8 mouse cellular contexts compared by ENCODE assay signal in the genomic region with DNA sequence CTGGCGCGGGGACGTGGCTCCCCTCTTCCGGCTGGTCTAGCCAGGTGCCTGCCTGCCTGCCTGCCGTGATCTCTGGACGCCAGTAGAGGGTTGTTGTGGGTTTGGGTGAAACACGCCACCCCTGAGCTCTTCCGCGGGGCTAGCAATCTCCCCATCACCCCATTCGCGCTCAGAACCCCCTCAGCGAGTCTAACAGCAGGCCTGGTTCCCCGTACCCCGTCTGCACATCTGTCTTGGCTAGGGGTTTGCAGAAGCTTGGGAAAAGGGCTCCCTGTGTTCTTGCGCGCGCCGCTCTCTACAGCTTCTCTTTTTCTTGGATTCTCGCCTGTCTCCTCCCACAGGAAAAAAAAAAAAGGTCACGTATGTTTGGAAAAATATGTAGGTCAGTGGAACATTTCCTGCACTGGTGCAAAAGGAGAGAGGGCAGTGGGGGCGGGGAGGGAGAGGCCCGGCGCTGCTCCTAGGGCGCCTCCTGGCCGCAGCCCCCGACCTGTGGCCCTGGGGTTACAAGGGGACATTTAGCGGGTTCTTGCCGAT. TPM values are rescaled to one million over a fixed set of nuclear protein-coding genes. Genes with fewer than 3 reads are reported as not detected.
DNase-seq lines count a peak whose midpoint lies in the region; ATAC-seq and TF ChIP-seq lines count a peak whose summit lies in the region.

No protein-coding gene starts in this region.

- no peak for TF ChIP-seq CTCF in embryonic fibroblast, embryonic 13.5 days (IDR thresholded peaks at IDR 0.05; ENCODE audit: borderline replicate concordance, insufficient read depth, low read length)

- peak overlapping the region; percentile 73 for H3K4me2 ChIP-seq in liver, embryonic 12.5 days
- peak overlapping the region; percentile 100 for H3K4me2 ChIP-seq in neural tube, embryonic 12.5 days (replicated peaks)

- H3K27me3 ChIP-seq in erythroblast, embryonic 14.5 days (ENCODE audit: control insufficient read depth) = peaks cover 48% of the 10 kb centered on the region
- H3K27me3 ChIP-seq in heart, embryonic 10.5 days (ENCODE audit: insufficient read depth, poor library complexity, severe bottlenecking) = peaks cover 65% of the 10 kb centered on the region
- H3K27me3 ChIP-seq in liver, embryonic 12.5 days (replicated peaks) = peaks cover 58% of the 10 kb centered on the region
- peaks cover 49% of the 10 kb centered on the region for H3K27me3 ChIP-seq in neural tube, embryonic 12.5 days (replicated peaks)

- no peak for TF ChIP-seq POLR2A in embryonic fibroblast, embryonic 13.5 days (IDR thresholded peaks at IDR 0.05; ENCODE audit: low read depth, low read length)

- H3K9me3 ChIP-seq in erythroblast, embryonic 14.5 days (ENCODE audit: control insufficient read depth, low read length) = no peaks in the 10 kb centered on the region
- no peaks in the 10 kb centered on the region for H3K9me3 ChIP-seq in heart, embryonic 10.5 days
- H3K9me3 ChIP-seq in liver, embryonic 12.5 days (replicated peaks) = no peaks in the 10 kb centered on the region
- no peaks in the 10 kb centered on the region for H3K9me3 ChIP-seq in neural tube, embryonic 12.5 days

- H3K4me1 ChIP-seq in erythroblast, embryonic 14.5 days (ENCODE audit: control insufficient read depth) = no peaks in the 10 kb centered on the region
- H3K4me1 ChIP-seq in embryonic fibroblast, embryonic 13.5 days (ENCODE audit: control insufficient read depth, insufficient read depth, low read length) = peaks cover 3% of the 10 kb centered on the region
- H3K4me1 ChIP-seq in heart, embryonic 10.5 days = peaks cover 24% of the 10 kb centered on the region
- H3K4me1 ChIP-seq in liver, embryonic 12.5 days = no peaks in the 10 kb centered on the region
- peaks cover 24% of the 10 kb centered on the region for H3K4me1 ChIP-seq in neural tube, embryonic 12.5 days

- no peak for ATAC-seq in erythroblast, adult 5-6 weeks (replicated peaks; ENCODE audit: low FRiP score, poor library complexity, severe bottlenecking)
- no peak for ATAC-seq in liver, embryonic 12.5 days
- no peak for ATAC-seq in neural tube, embryonic 12.5 days (ENCODE audit: low FRiP score, low read depth)

- H3K27ac ChIP-seq in embryonic fibroblast, embryonic 13.5 days (ENCODE audit: insufficient read depth, low read length) = no peak overlapping the region
- H3K27ac ChIP-seq in heart, embryonic 10.5 days = no peak overlapping the region
- H3K27ac ChIP-seq in liver, embryonic 12.5 days = no peak overlapping the region
- no peak overlapping the region for H3K27ac ChIP-seq in neural tube, embryonic 12.5 days

- peak overlapping the region; percentile 9 for H3K4me3 ChIP-seq in erythroblast, embryonic 14.5 days (replicated peaks)
- peak overlapping the region; percentile 35 for H3K4me3 ChIP-seq in embryonic fibroblast, embryonic 13.5 days (ENCODE audit: insufficient read depth, low read length)
- peak overlapping the region; percentile 77 for H3K4me3 ChIP-seq in heart, embryonic 10.5 days
- H3K4me3 ChIP-seq in liver, embryonic 12.5 days = peak overlapping the region; percentile 58
- peak overlapping the region; percentile 64 for H3K4me3 ChIP-seq in neural tube, embryonic 12.5 days

- no peak for DNase-seq in heart, embryonic 10.5 days (ENCODE audit: low spot score)
- peak; percentile 94 for DNase-seq in kidney, adult 9 months
- DNase-seq in thymus, postnatal 14 days = peak; percentile 87

- H3K36me3 ChIP-seq in erythroblast, embryonic 14.5 days (ENCODE audit: control insufficient read depth) = no peaks in the 10 kb centered on the region
- no peaks in the 10 kb centered on the region for H3K36me3 ChIP-seq in heart, embryonic 10.5 days
- H3K36me3 ChIP-seq in liver, embryonic 12.5 days = no peaks in the 10 kb centered on the region
- no peaks in the 10 kb centered on the region for H3K36me3 ChIP-seq in neural tube, embryonic 12.5 days

- WGBS in heart, embryonic 10.5 days = 1% methylated on average over 28 of the region's 28 CpGs
- WGBS in liver, embryonic 12.5 days (ENCODE audit: insufficient replicate concordance) = 5% methylated on average over 28 of the region's 28 CpGs
- WGBS in neural tube, embryonic 12.5 days = 3% methylated on average over 28 of the region's 28 CpGs

- H3K9ac ChIP-seq in liver, embryonic 12.5 days = no peak overlapping the region
- no peak overlapping the region for H3K9ac ChIP-seq in neural tube, embryonic 12.5 days

RNA-seq across cellular contexts. Expression of a gene that starts 1.0 kb away (rescaled TPM):
- polyA plus RNA-seq in erythroblast, embryonic 14.5 days (2012) = not detected in 2 replicates
- not detected in 2 replicates for total RNA-seq in erythroblast, adult 5-6 weeks (2015; ENCODE audit: low replicate concordance)
- total RNA-seq in erythroblast, adult 5-6 weeks (2017; ENCODE audit: low replicate concordance) = 0.14 TPM in 1 of 2 replicates, not detected in the other
- 0.73 and 1.7 TPM in 2 replicates for polyA plus RNA-seq in embryonic fibroblast, embryonic 13.5 days (2011; ENCODE audit: insufficient read length, low read depth, missing spikeins)
- 0.10 and 0.18 TPM in 2 replicates for polyA plus RNA-seq in heart, embryonic 10.5 days (2016; fragmentation: Nextera tagmentation; extraction: Ambion mirVana)
- 0.06 and 0.18 TPM in 2 replicates for polyA plus RNA-seq in liver, embryonic 12.5 days (2016; fragmentation: Nextera tagmentation; extraction: Ambion mirVana)
- polyA plus RNA-seq in neural tube, embryonic 12.5 days (2016; fragmentation: Nextera tagmentation; extraction: Ambion mirVana) = 0.08 and 0.22 TPM in 2 replicates

Comparison
In these comparisons a context has a peak if more than half of its experiments do, and no peak if none do; other contexts are left out.
1. H3K4me3 ChIP-seq: peak in every context shown above with its lines; median percentile 77 in heart, embryonic 10.5 days; 64 in neural tube, embryonic 12.5 days; 58 in liver, embryonic 12.5 days; 35 in embryonic fibroblast, embryonic 13.5 days; 9 in erythroblast, embryonic 14.5 days.